In the genomic region with DNA sequence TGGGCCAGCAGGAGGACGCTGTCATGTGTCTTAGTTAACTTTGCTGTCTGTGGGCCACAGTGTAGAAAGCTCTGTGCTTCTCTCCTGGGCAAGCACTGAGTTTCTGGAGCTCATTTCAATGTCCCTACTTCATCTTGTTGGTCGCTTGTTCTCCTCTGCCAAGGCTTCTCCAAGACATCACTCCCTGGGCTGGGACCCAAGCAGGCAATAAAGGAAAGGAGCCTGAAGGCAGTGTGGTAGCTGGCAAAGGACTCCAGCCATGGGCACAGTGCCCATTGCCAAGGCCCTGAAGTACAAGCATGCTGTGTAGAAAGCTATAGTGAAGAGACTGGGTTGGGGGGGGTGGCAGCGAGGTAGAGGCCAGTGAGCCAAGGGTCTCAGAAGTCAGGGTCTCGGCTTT, we compare ENCODE assay signal across 11 mouse cellular contexts. TPM values are rescaled to one million over a fixed set of nuclear protein-coding genes. Genes with fewer than 3 reads are reported as not detected.
DNase-seq lines count a peak whose midpoint lies in the region; ATAC-seq lines count a peak whose summit lies in the region.
"Had no signal": no experiment of that assay in that cellular context is flagged by ENCODE, and none has a peak within 500 bp of the region (broad histone marks: within the 10 kb centered on the region; RNA-seq: fewer than 3 reads in every experiment).

No protein-coding gene starts in this region.

- no peak for ATAC-seq in erythroblast, adult 5-6 weeks (replicated peaks; ENCODE audit: low FRiP score, poor library complexity, severe bottlenecking)
- ATAC-seq in megakaryocyte, adult 5-6 weeks (ENCODE audit: poor library complexity, severe bottlenecking) = no peak
- ATAC-seq: Patski had no signal

- peak; percentile 64 for DNase-seq in ovary, adult 18-20 months (ENCODE audit: low spot score)
- no peak for DNase-seq in ovary, postnatal 10 days (ENCODE audit: low spot score)
- peak; percentile 12 to 19 for DNase-seq in cerebellum, adult 18-20 months
- peak; percentile 21 to 23 for DNase-seq in frontal cortex, postnatal 36 days (ENCODE audit: low spot score in 2 of 2)
- DNase-seq in right cerebral cortex, postnatal 14 days = peak; percentile 24
- DNase-seq: heart, postnatal 14 days; lung, embryonic 14.5 days had no signal

RNA-seq across cellular contexts. Expression of a gene that starts 15.5 kb away (rescaled TPM):
- not detected in 2 replicates for total RNA-seq in erythroblast, adult 5-6 weeks (2015; ENCODE audit: low replicate concordance)
- total RNA-seq in erythroblast, adult 5-6 weeks (2017; ENCODE audit: low replicate concordance) = not detected in 2 replicates
- not detected in 2 replicates for total RNA-seq in megakaryocyte, adult 5-6 weeks (2015)
- not detected in 2 replicates for total RNA-seq in megakaryocyte, adult 5-6 weeks (2017)
- total RNA-seq: heart, postnatal 14 days; layer of hippocampus, adult 18-20 months had no signal

RNA-seq across cellular contexts. Expression of a gene that starts 38.8 kb away (rescaled TPM):
- 63.7 and 78.6 TPM in 2 replicates for total RNA-seq in erythroblast, adult 5-6 weeks (2015; ENCODE audit: low replicate concordance)
- total RNA-seq in erythroblast, adult 5-6 weeks (2017; ENCODE audit: low replicate concordance) = 55.2 and 86.4 TPM in 2 replicates
- total RNA-seq in megakaryocyte, adult 5-6 weeks (2015) = 11.7 and 13.7 TPM in 2 replicates
- 12.4 and 12.8 TPM in 2 replicates for total RNA-seq in megakaryocyte, adult 5-6 weeks (2017)
